Mouse (Mus musculus) lung, adult 2 months (tissue): Measurements from ENCODE around the gene Nup205.

Experiments
- CTCF ChIP-seq: fragments of 200-500 bp; IDR thresholded peaks from 2 replicates; pipeline ENCODE4 v1.5.1; 2011; ENCODE audit warnings: mild to moderate bottlenecking, low read length, control low read depth; ENCODE audit not compliant: insufficient read depth
- POLR2A ChIP-seq: fragments of 200-500 bp; IDR thresholded peaks from 2 replicates; pipeline ENCODE4 v1.6.1; 2011; ENCODE audit warnings: low read depth, mild to moderate bottlenecking, control low read depth, low read length, borderline replicate concordance; ENCODE audit errors: extremely low read depth

GRCm38 (mm10) chr6:35229415-35229814 lies 52.2 kb downstream of the Nup205 start:
- no peak for TF ChIP-seq CTCF
- no peak for TF ChIP-seq POLR2A
